Comparison of ENCODE assay signal across 23 mouse cellular contexts in the genomic region with DNA sequence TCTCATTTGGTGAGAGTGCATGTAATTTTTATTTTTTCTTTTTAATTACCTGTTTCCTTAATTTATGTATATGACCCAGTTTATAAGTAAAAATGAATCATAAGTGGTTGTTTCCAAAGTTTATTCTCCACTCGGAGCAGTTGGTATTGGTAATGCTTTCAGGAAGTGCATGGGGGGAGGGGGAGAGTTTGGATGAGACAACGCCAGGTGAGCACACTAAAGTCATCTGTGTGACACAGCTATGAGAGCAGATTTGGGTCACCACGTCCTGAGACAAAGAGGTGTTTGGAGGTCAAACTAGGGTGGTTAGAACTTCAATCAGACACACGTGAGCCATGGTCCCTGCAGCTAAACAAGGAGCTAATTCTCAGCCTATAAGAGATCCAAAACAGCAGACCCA.
"Had no signal": no experiment of that assay in that cellular context is flagged by ENCODE, and none has a peak within 500 bp of the region (broad histone marks: within the 10 kb centered on the region; RNA-seq: fewer than 3 reads in every experiment).

No protein-coding gene starts in this region.

- H3K36me3 ChIP-seq: heart, embryonic 10.5 days; heart, embryonic 12.5 days; hindbrain, embryonic 10.5 days; hindbrain, embryonic 12.5 days; intestine, embryonic 15.5 days; limb, embryonic 10.5 days; limb, embryonic 12.5 days had no signal

- DNase-seq: gastrocnemius, adult 2 months; gastrocnemius, postnatal 10 days; gastrocnemius, postnatal 25 days; heart, adult 18-20 months; heart, postnatal 10 days; heart, postnatal 4 days; kidney, adult 2 months; kidney, adult 9 months; kidney, postnatal 14 days; kidney, postnatal 36 days; layer of hippocampus, adult 9-11 months; layer of hippocampus, postnatal 36 days; liver had no signal

- H3K27me3 ChIP-seq: heart, embryonic 12.5 days; hindbrain, embryonic 12.5 days; intestine, embryonic 15.5 days; kidney, embryonic 15.5 days; limb, embryonic 12.5 days had no signal

- H3K27ac ChIP-seq: gastrocnemius, adult 2 months; heart, embryonic 10.5 days; hindbrain, embryonic 10.5 days; hindbrain, embryonic 12.5 days; hindbrain, embryonic 14.5 days; intestine, embryonic 15.5 days; kidney, embryonic 15.5 days; kidney, postnatal 0 days; limb, embryonic 10.5 days; limb, embryonic 12.5 days had no signal

- H3K4me1 ChIP-seq: heart, embryonic 10.5 days; heart, embryonic 12.5 days; hindbrain, embryonic 10.5 days; intestine, embryonic 15.5 days; kidney, embryonic 15.5 days; limb, embryonic 10.5 days; limb, embryonic 12.5 days had no signal

- H3K4me3 ChIP-seq: gastrocnemius, adult 2 months; heart, embryonic 10.5 days; heart, embryonic 12.5 days; hindbrain, embryonic 10.5 days; hindbrain, embryonic 12.5 days; intestine, embryonic 15.5 days; kidney, embryonic 15.5 days; limb, embryonic 10.5 days; limb, embryonic 12.5 days had no signal
